Mouse (Mus musculus): ENCODE measurements around the gene Vps37d. TPM values are rescaled to one million over a fixed set of nuclear protein-coding genes. Genes with fewer than 3 reads are reported as not detected.
A peak's percentile ranks its signal among the peaks of the same experiment; 100 is the strongest.

Gene Vps37d
- polyA plus RNA-seq, 1 experiment from 2014 or later, result 7.2 TPM

GRCm38 (mm10) chr5:135103999-135104660, 26.1 kb upstream of the Vps37d start:
- no peaks in the 10 kb centered on the region for H3K36me3 ChIP-seq
- H3K4me3 ChIP-seq, result no peak overlapping the region
- peaks cover 23% of the 10 kb centered on the region for H3K4me1 ChIP-seq
- no peak for DNase-seq (ENCODE audit: low spot score)
- H3K27ac ChIP-seq (replicated peaks), result no peak overlapping the region
- no peaks in the 10 kb centered on the region for H3K9me3 ChIP-seq (replicated peaks)
- H3K27me3 ChIP-seq (ENCODE audit: low read depth, poor library complexity, severe bottlenecking), result peaks cover 45% of the 10 kb centered on the region
- 67% methylated on average over 11 of the region's 11 CpGs for WGBS

- Histone ChIP-seq H3K36me3 (no peaks in the 10 kb centered on the region), H3K4me3 (no peak overlapping the region), H3K27ac (replicated peaks) (no peak overlapping the region), H3K27me3 (ENCODE audit: low read depth, poor library complexity, severe bottlenecking) (peaks cover 13% of the 10 kb centered on the region), H3K9me3 (replicated peaks) (no peaks in the 10 kb centered on the region), H3K4me1 (no peaks in the 10 kb centered on the region)
- no peak for DNase-seq (ENCODE audit: low spot score)
- WGBS, result 61% methylated on average over 1 of the region's 1 CpGs
Measured at GRCm38 (mm10) chr5:135100981-135101380, 22.9 kb upstream of the Vps37d start.

GRCm38 (mm10) chr5:135089653-135090052, 11.6 kb upstream of the Vps37d start, which contains the start of gene Mlxipl:
Gene Mlxipl (plus strand): TSS chr5:135089890.
- H3K27ac ChIP-seq (replicated peaks), result peak within 1 kb of the TSS; percentile 5; the same call in 1 of the 2 replicates
- 3% methylated on average over 39 of the region's 39 CpGs for WGBS
- peaks cover 62% of the 10 kb centered on the region for H3K27me3 ChIP-seq (ENCODE audit: low read depth, poor library complexity, severe bottlenecking)
- peaks cover 10% of the 10 kb centered on the region for H3K4me1 ChIP-seq
- DNase-seq (ENCODE audit: low spot score), result no peak
- peak within 1 kb of the TSS; percentile 36 for H3K4me3 ChIP-seq
- no peaks in the 10 kb centered on the region for H3K36me3 ChIP-seq
- H3K9me3 ChIP-seq (replicated peaks), result no peaks in the 10 kb centered on the region

- Histone ChIP-seq H3K9me3 (replicated peaks) (no peaks in the 10 kb centered on the region), H3K27me3 (ENCODE audit: low read depth, poor library complexity, severe bottlenecking) (peaks cover 54% of the 10 kb centered on the region), H3K4me3 (no peak overlapping the region), H3K36me3 (no peaks in the 10 kb centered on the region), H3K4me1 (peaks cover 13% of the 10 kb centered on the region), H3K27ac (replicated peaks) (no peak overlapping the region)
- DNase-seq (ENCODE audit: low spot score), result no peak
- WGBS, result 72% methylated on average over 4 of the region's 4 CpGs
Measured at GRCm38 (mm10) chr5:135086871-135087270, 8.8 kb upstream of the Vps37d start.

GRCm38 (mm10) chr5:135080539-135080938, 2.5 kb upstream of the Vps37d start:
- Histone ChIP-seq H3K4me1 (peaks cover 24% of the 10 kb centered on the region), H3K9me3 (replicated peaks) (no peaks in the 10 kb centered on the region), H3K27me3 (ENCODE audit: low read depth, poor library complexity, severe bottlenecking) (peaks cover 16% of the 10 kb centered on the region), H3K27ac (replicated peaks) (no peak overlapping the region), H3K36me3 (peaks cover 9% of the 10 kb centered on the region), H3K4me3 (no peak overlapping the region)
- no peak for DNase-seq (ENCODE audit: low spot score)
- 91% methylated on average over 5 of the region's 5 CpGs for WGBS

- WGBS, result 93% methylated on average over 2 of the region's 2 CpGs
- Histone ChIP-seq H3K36me3 (peaks cover 18% of the 10 kb centered on the region), H3K27me3 (ENCODE audit: low read depth, poor library complexity, severe bottlenecking) (peaks cover 14% of the 10 kb centered on the region), H3K4me3 (no peak overlapping the region), H3K27ac (replicated peaks) (no peak overlapping the region), H3K4me1 (peaks cover 24% of the 10 kb centered on the region), H3K9me3 (replicated peaks) (no peaks in the 10 kb centered on the region)
- no peak for DNase-seq (ENCODE audit: low spot score)
Measured at GRCm38 (mm10) chr5:135079578-135079977, 1.5 kb upstream of the Vps37d start.

- peak overlapping the region; percentile 98 for H3K4me3 ChIP-seq
- DNase-seq (ENCODE audit: low spot score), result no peak
- peaks cover 20% of the 10 kb centered on the region for H3K36me3 ChIP-seq
- H3K27me3 ChIP-seq (ENCODE audit: low read depth, poor library complexity, severe bottlenecking), result peaks cover 13% of the 10 kb centered on the region; the same call in 1 of the 2 replicates
- no peaks in the 10 kb centered on the region for H3K9me3 ChIP-seq (replicated peaks)
- peaks cover 33% of the 10 kb centered on the region for H3K4me1 ChIP-seq
- peak overlapping the region; percentile 97 for H3K27ac ChIP-seq (replicated peaks)
- 3% methylated on average over 11 of the region's 11 CpGs for WGBS
Measured at GRCm38 (mm10) chr5:135078482-135078810, 380 bp upstream of the Vps37d start.

- peaks cover 34% of the 10 kb centered on the region for H3K36me3 ChIP-seq
- peaks cover 40% of the 10 kb centered on the region for H3K4me1 ChIP-seq
- H3K27ac ChIP-seq (replicated peaks), result peak overlapping the region; percentile 97
- no peaks in the 10 kb centered on the region for H3K9me3 ChIP-seq (replicated peaks)
- 24% methylated on average over 14 of the region's 14 CpGs for WGBS
- peak overlapping the region; percentile 98 for H3K4me3 ChIP-seq
- H3K27me3 ChIP-seq (ENCODE audit: low read depth, poor library complexity, severe bottlenecking), result peaks cover 13% of the 10 kb centered on the region; the same call in 1 of the 2 replicates
- peak; percentile 39 for DNase-seq (ENCODE audit: low spot score)
Measured at GRCm38 (mm10) chr5:135076931-135077505, 1.0 kb downstream of the Vps37d start.

GRCm38 (mm10) chr5:135076368-135076767, 1.7 kb downstream of the Vps37d start:
- no peak for DNase-seq (ENCODE audit: low spot score)
- no peaks in the 10 kb centered on the region for H3K9me3 ChIP-seq (replicated peaks)
- peaks cover 37% of the 10 kb centered on the region for H3K36me3 ChIP-seq
- WGBS, result 89% methylated on average over 14 of the region's 14 CpGs
- peaks cover 40% of the 10 kb centered on the region for H3K4me1 ChIP-seq
- peaks cover 13% of the 10 kb centered on the region; the same call in 1 of the 2 replicates for H3K27me3 ChIP-seq (ENCODE audit: low read depth, poor library complexity, severe bottlenecking)
- H3K27ac ChIP-seq (replicated peaks), result no peak overlapping the region
- peak overlapping the region; percentile 98; the same call in 1 of the 2 replicates for H3K4me3 ChIP-seq

- H3K36me3 ChIP-seq, result peaks cover 37% of the 10 kb centered on the region
- H3K4me1 ChIP-seq, result peaks cover 40% of the 10 kb centered on the region
- H3K4me3 ChIP-seq, result 0 out of 2 replicates have a peak overlapping the region, but pooled peaks have one; percentile 98
- WGBS, result 67% methylated on average over 4 of the region's 4 CpGs
- peaks cover 13% of the 10 kb centered on the region; the same call in 1 of the 2 replicates for H3K27me3 ChIP-seq (ENCODE audit: low read depth, poor library complexity, severe bottlenecking)
- no peaks in the 10 kb centered on the region for H3K9me3 ChIP-seq (replicated peaks)
- no peak overlapping the region for H3K27ac ChIP-seq (replicated peaks)
- no peak for DNase-seq (ENCODE audit: low spot score)
Measured at GRCm38 (mm10) chr5:135075655-135076054, 2.4 kb downstream of the Vps37d start.

- no peak for DNase-seq (ENCODE audit: low spot score)
- H3K27ac ChIP-seq (replicated peaks), result peak overlapping the region; percentile 65
- 30% methylated on average over 26 of the region's 26 CpGs for WGBS
Measured at GRCm38 (mm10) chr5:135073349-135074150, 4.5 kb downstream of the Vps37d start.

GRCm38 (mm10) chr5:135072720-135073119, 5.3 kb downstream of the Vps37d start:
- H3K27me3 ChIP-seq (ENCODE audit: low read depth, poor library complexity, severe bottlenecking), result no peaks in the 10 kb centered on the region
- peak overlapping the region; percentile 65; the same call in 1 of the 2 replicates for H3K27ac ChIP-seq (replicated peaks)
- peaks cover 33% of the 10 kb centered on the region for H3K4me1 ChIP-seq
- H3K36me3 ChIP-seq, result peaks cover 45% of the 10 kb centered on the region
- 59% methylated on average over 6 of the region's 6 CpGs for WGBS
- H3K9me3 ChIP-seq (replicated peaks), result no peaks in the 10 kb centered on the region
- no peak overlapping the region for H3K4me3 ChIP-seq
- no peak for DNase-seq (ENCODE audit: low spot score)

More at GRCm38 (mm10) chr5:135073349-135074150, 4.5 kb downstream of the Vps37d start:
- Histone ChIP-seq H3K36me3 (peaks cover 37% of the 10 kb centered on the region), H3K27me3 (ENCODE audit: low read depth, poor library complexity, severe bottlenecking) (no peaks in the 10 kb centered on the region), H3K9me3 (replicated peaks) (no peaks in the 10 kb centered on the region), H3K4me3 (peak overlapping the region; percentile 27; the same call in 1 of the 2 replicates), H3K4me1 (peaks cover 38% of the 10 kb centered on the region)

Measured in midbrain, embryonic 10.5 days (tissue).